Mouse (Mus musculus) liver (tissue): ENCODE data around the gene Tmem217.

ENCODE experiments used
- DNase-seq: peaks from one replicate; pipeline ENCODE4 v3.0.0-alpha.2; 2020; ENCODE audit warnings: mixed read lengths

Tmem217 gene

GRCm38 (mm10) chr17:29488257-29488977 is 63.8 kb downstream of the Tmem217 start:
- no peak for DNase-seq

GRCm38 (mm10) chr17:29485336-29486233 is 66.6 kb downstream of the Tmem217 start:
- peak; percentile 58 for DNase-seq

- no peak for DNase-seq
Measured at GRCm38 (mm10) chr17:29484431-29484830, 67.8 kb downstream of the Tmem217 start.

GRCm38 (mm10) chr17:29483282-29483681 is 68.9 kb downstream of the Tmem217 start:
- no peak for DNase-seq

- DNase-seq: no peak
Measured at GRCm38 (mm10) chr17:29482632-29483031, 69.6 kb downstream of the Tmem217 start.

DNA sequence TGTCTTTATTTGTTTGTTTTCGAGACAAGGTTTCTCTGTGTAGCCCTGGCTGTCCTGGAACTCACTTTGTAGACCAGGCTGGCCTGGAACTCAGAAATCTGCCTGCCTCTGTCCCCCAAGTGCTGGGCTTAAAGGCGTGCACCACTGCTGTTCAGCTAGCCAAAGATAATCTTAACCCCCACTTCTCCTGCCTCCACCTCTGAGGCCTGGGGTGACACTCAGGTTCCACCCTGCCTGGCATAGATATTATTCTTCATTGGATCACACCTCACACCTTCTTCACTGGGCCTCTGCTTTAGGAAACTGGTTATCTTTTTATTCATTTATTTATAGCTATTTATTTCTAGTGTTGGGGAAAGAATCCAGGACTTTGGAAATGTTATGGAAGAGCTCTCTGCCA is 71.9 kb downstream of the Tmem217 start:
- DNase-seq: peak; percentile 67

- no peak for DNase-seq
Measured at GRCm38 (mm10) chr17:29478271-29478670, 73.9 kb downstream of the Tmem217 start.

DNA sequence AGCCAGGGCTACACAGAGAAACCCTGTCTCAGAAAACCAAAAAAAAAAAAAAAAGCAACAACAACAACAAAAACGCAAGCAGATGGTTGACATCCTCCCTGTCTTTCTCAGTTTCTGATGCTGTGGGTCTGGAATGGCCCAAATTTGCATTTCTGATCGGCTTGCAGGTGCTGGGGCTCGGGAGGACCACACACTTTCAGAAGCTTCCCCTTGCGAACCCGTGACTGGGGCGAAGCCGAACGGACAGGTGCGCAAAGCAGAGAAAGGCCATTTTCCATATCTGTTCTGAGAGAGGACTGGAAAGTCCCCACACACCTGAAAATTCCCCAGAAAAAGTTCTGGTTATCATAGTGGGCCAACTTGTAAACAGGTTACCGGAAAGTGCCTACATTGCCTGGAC is 74.8 kb downstream of the Tmem217 start:
- DNase-seq: no peak

GRCm38 (mm10) chr17:29476461-29476860 is 75.7 kb downstream of the Tmem217 start:
- no peak for DNase-seq
